Mouse (Mus musculus) hindbrain, embryonic 14.5 days (tissue): ENCODE measurements around the gene Csgalnact2. TPM values are rescaled to one million over a fixed set of nuclear protein-coding genes. Genes with fewer than 3 reads are reported as not detected.

ENCODE experiments used
- ATAC-seq: fragments of 200-750 bp; cut with Nextera tagmentation; 2 replicates; pipeline ENCODE4 v1.8.0; 2017; ENCODE audit warnings: moderate number of reproducible peaks, mild to moderate bottlenecking, moderate TSS enrichment, moderate library complexity; ENCODE audit not compliant: low FRiP score
- DNase-seq: peaks from one replicate; pipeline ENCODE4 v3.0.0-alpha.2; 2015; ENCODE audit warnings: low spot score
- H3K27ac ChIP-seq: fragments of 300-500 bp; sonication (generic); 2 replicates; pipeline ENCODE4 v1.5.1; 2014; ENCODE audit warnings: mild to moderate bottlenecking, moderate library complexity
- H3K27me3 ChIP-seq: fragments of 300-500 bp; sonication (generic); 2 replicates; pipeline ENCODE4 v1.6.1; 2014; ENCODE audit warnings: mild to moderate bottlenecking, low read length, mixed read lengths; ENCODE audit not compliant: control insufficient read depth, insufficient read depth
- H3K36me3 ChIP-seq: fragments of 300-500 bp; sonication (generic); replicated peaks from 2 replicates; pipeline ENCODE4 v1.6.1; 2014; ENCODE audit not compliant: control insufficient read depth, insufficient read depth
- H3K4me1 ChIP-seq: fragments of 300-500 bp; sonication (generic); replicated peaks from 2 replicates; pipeline ENCODE4 v1.6.1; 2014; ENCODE audit warnings: antibody characterized with exemption, low read length, mixed read lengths; ENCODE audit not compliant: control insufficient read depth, insufficient read depth
- H3K4me2 ChIP-seq: fragments of 300-500 bp; sonication (generic); replicated peaks from 2 replicates; pipeline ENCODE4 v1.6.1; 2014; ENCODE audit warnings: mild to moderate bottlenecking, moderate library complexity
- H3K4me3 ChIP-seq: fragments of 300-500 bp; sonication (generic); replicated peaks from 2 replicates; pipeline ENCODE4 v1.5.1; 2014; ENCODE audit warnings: mild to moderate bottlenecking, low read length
- H3K9ac ChIP-seq: fragments of 300-500 bp; sonication (generic); 2 replicates; pipeline ENCODE4 v1.6.1; 2014
- H3K9me3 ChIP-seq: fragments of 300-500 bp; sonication (generic); 2 replicates; pipeline ENCODE4 v1.6.1; 2016; ENCODE audit warnings: low read length; ENCODE audit not compliant: control insufficient read depth
- whole genome bisulfite sequencing: fragments of 180-500 bp; shearing (Covaris S2); extraction: QIAGEN DNeasy Blood & Tissue Kit; methylation state at CpG from one replicate; pipeline ENCODE4 v1.1.7; 2014; 5-methylcytosine and 5-hydroxymethylcytosine counted together
- polyA plus RNA-seq: library from polyadenylated mRNA; unstranded; fragments of >200 nt; fragmentation: Nextera tagmentation; extraction: Ambion mirVana; gene quantifications from 2 replicates; pipeline ENCODE4 v1.2.1, GENCODE M21; 2014

Csgalnact2 gene
- 12.7 and 13.3 TPM in 2 replicates for polyA plus RNA-seq

- peak; percentile 86 for DNase-seq
- no peaks in the 10 kb centered on the region for H3K9me3 ChIP-seq
- H3K36me3 ChIP-seq, result no peaks in the 10 kb centered on the region
- WGBS, result 7% methylated on average over 48 of the region's 66 CpGs
- H3K4me3 ChIP-seq, result peak within 1 kb of the TSS; percentile 75
- peak within 1 kb of the TSS; percentile 76 for H3K27ac ChIP-seq
- H3K4me2 ChIP-seq, result peak within 1 kb of the TSS; percentile 90
- peak within 1 kb of the TSS; percentile 72 for H3K9ac ChIP-seq
- H3K27me3 ChIP-seq, result no peaks in the 10 kb centered on the region
- peak; percentile 98 for ATAC-seq
- peaks cover 6% of the 10 kb centered on the region; the same call in 1 of the 2 replicates for H3K4me1 ChIP-seq
These were observed at the start of gene Csgalnact2 for GRCm38 (mm10) chr6:118138731-118139709. TSS of gene Csgalnact2 (minus strand) at chr6:118139140.

GRCm38 (mm10) chr6:118188599-118188998 is 49.7 kb upstream of the Csgalnact2 start:
- no peak overlapping the region for H3K4me2 ChIP-seq
- H3K36me3 ChIP-seq, result no peaks in the 10 kb centered on the region
- no peak overlapping the region for H3K27ac ChIP-seq
- H3K9ac ChIP-seq, result no peak overlapping the region
- no peak for DNase-seq
- 89% methylated on average over 9 of the region's 9 CpGs for WGBS
- no peak overlapping the region for H3K4me3 ChIP-seq
- no peaks in the 10 kb centered on the region for H3K4me1 ChIP-seq
- H3K9me3 ChIP-seq, result no peaks in the 10 kb centered on the region
- ATAC-seq, result no peak
- no peaks in the 10 kb centered on the region for H3K27me3 ChIP-seq

- no peak overlapping the region for H3K9ac ChIP-seq
- WGBS, result 75% methylated on average over 3 of the region's 3 CpGs
- no peaks in the 10 kb centered on the region for H3K4me1 ChIP-seq
- H3K27ac ChIP-seq, result no peak overlapping the region
- H3K4me3 ChIP-seq, result no peak overlapping the region
- no peak for ATAC-seq
- DNase-seq, result no peak
- H3K9me3 ChIP-seq, result no peaks in the 10 kb centered on the region
- H3K4me2 ChIP-seq, result no peak overlapping the region
- no peaks in the 10 kb centered on the region for H3K36me3 ChIP-seq
- no peaks in the 10 kb centered on the region for H3K27me3 ChIP-seq
These were observed 48.3 kb upstream of the Csgalnact2 start for GRCm38 (mm10) chr6:118187285-118187641.

DNA sequence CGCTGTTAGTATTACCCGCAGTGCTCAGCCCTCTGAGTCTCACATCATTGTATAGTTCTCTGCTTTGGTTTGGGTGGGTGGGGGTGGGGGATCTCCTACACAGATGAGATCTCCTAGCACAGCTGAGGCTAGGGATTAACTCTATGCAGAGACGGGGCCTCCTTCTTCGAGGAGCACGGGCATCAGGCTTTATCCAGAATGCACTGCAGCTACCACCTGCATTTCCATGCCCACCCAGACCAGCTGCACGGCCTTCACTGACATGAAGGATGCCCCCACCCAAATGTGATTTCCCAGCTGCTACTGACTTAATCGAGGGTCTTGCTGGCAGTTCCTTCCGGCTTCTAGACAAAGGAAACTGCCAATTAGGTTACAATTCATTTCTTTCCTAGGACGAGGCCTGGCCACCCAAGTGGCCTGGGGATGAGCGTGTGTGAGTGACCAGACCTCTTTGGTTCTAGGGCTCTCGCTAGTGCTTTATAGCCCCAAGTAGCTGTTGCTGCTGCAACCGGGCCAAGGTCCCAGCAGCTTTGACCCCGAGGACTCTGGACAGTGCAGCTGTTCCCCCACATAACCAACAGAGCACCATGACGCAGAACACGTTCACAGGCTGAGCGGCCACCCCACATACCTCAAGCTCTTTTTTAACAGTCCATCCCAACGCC is 47.8 kb upstream of the Csgalnact2 start:
- ATAC-seq, result no peak
- Histone ChIP-seq H3K27ac (no peak overlapping the region), H3K4me3 (no peak overlapping the region), H3K36me3 (no peaks in the 10 kb centered on the region), H3K27me3 (no peaks in the 10 kb centered on the region), H3K9me3 (no peaks in the 10 kb centered on the region), H3K4me2 (no peak overlapping the region), H3K9ac (no peak overlapping the region), H3K4me1 (no peaks in the 10 kb centered on the region)
- 46% methylated on average over 17 of the region's 17 CpGs for WGBS
- DNase-seq, result no peak

GRCm38 (mm10) chr6:118184126-118184525 is 45.2 kb upstream of the Csgalnact2 start:
- no peak overlapping the region for H3K4me3 ChIP-seq
- H3K9me3 ChIP-seq, result no peaks in the 10 kb centered on the region
- H3K27me3 ChIP-seq, result no peaks in the 10 kb centered on the region
- H3K4me1 ChIP-seq, result no peaks in the 10 kb centered on the region
- no peak for ATAC-seq
- no peaks in the 10 kb centered on the region for H3K36me3 ChIP-seq
- no peak overlapping the region for H3K27ac ChIP-seq
- WGBS, result 90% methylated on average over 10 of the region's 10 CpGs
- no peak for DNase-seq
- no peak overlapping the region for H3K9ac ChIP-seq
- no peak overlapping the region for H3K4me2 ChIP-seq

GRCm38 (mm10) chr6:118180085-118180423 is 41.1 kb upstream of the Csgalnact2 start:
- no peak; the same call in 1 of the 2 replicates for ATAC-seq
- H3K9me3 ChIP-seq, result no peaks in the 10 kb centered on the region
- H3K4me1 ChIP-seq, result no peaks in the 10 kb centered on the region
- no peak overlapping the region for H3K4me3 ChIP-seq
- DNase-seq, result no peak
- H3K4me2 ChIP-seq, result no peak overlapping the region
- no peaks in the 10 kb centered on the region for H3K27me3 ChIP-seq
- no peak overlapping the region for H3K9ac ChIP-seq
- no peaks in the 10 kb centered on the region for H3K36me3 ChIP-seq
- WGBS, result 73% methylated on average over 12 of the region's 12 CpGs
- no peak overlapping the region for H3K27ac ChIP-seq

DNA sequence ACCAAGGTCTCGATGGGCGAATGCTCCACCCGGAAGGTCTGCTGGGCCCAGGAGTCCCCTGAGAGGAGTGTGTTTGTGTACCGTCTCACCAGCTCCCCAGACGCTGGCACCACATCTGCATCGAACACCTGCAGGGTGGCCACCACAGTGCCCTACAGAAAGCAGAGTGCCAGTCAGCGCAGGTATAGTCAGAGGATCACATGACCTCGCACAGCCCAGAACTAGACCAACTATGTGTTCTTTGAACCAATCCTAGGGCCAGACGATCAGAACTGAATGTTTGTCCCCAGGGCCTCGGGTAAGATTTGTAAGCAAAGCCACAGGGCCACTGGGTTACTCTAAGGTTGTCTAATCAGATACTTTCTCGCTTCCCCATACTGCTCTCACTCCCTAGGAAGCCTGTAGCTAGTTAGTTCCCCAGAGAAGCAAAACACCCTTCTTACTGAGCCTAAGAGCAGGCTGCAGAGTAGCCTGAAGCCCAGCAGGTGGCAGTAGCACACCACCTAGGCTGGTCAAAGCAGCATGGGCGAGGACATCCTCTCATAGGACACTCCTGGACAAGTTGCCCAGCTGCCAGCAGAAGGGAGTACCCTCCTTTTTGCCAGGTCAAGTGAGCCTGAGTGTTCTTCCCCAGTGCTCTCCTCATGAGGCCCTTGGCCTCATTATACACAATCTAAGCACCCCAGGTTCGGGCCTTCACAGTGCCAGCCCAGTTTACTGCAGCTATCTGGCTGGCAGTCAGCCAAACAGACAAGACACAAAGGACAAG is 40.6 kb upstream of the Csgalnact2 start:
- H3K9me3 ChIP-seq, result no peaks in the 10 kb centered on the region
- no peaks in the 10 kb centered on the region for H3K4me1 ChIP-seq
- H3K27me3 ChIP-seq, result no peaks in the 10 kb centered on the region
- ATAC-seq, result peak; percentile 87
- no peak overlapping the region for H3K4me2 ChIP-seq
- H3K36me3 ChIP-seq, result no peaks in the 10 kb centered on the region
- DNase-seq, result peak; percentile 86
- H3K4me3 ChIP-seq, result no peak overlapping the region
- H3K9ac ChIP-seq, result no peak overlapping the region
- no peak overlapping the region for H3K27ac ChIP-seq
- 62% methylated on average over 13 of the region's 13 CpGs for WGBS

DNA sequence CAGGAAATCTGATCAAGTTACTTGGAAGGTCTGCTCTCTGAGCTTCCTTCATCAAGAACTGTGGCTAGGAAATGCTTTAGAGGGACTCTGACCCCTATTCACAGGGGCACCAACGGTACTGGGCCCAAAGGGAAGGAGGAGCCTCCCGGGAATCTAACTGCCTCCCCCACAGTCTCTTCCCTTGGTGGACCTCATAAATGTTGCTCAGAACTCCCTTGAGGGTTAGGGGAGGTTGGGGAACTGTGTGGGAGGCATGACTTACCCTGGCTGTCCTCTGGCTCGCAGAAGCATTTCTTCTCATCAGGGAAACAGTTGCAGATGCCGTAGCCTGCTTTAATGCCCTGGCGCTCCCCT is 35.0 kb upstream of the Csgalnact2 start:
- Histone ChIP-seq H3K27ac (no peak overlapping the region), H3K36me3 (no peaks in the 10 kb centered on the region), H3K4me1 (no peaks in the 10 kb centered on the region), H3K9ac (no peak overlapping the region), H3K4me3 (no peak overlapping the region), H3K27me3 (no peaks in the 10 kb centered on the region), H3K9me3 (no peaks in the 10 kb centered on the region), H3K4me2 (no peak overlapping the region)
- DNase-seq, result no peak
- WGBS, result 82% methylated on average over 5 of the region's 5 CpGs
- ATAC-seq, result no peak
